In genomic region chr10:86297307-86297706, GRCm38 (mm10) we compare ENCODE assay signal across 18 mouse cellular contexts.
"Had no signal": no experiment of that assay in that cellular context is flagged by ENCODE, and none has a peak within 500 bp of the region (broad histone marks: within the 10 kb centered on the region; RNA-seq: fewer than 3 reads in every experiment).

No protein-coding gene starts in this region.

- H3K9ac ChIP-seq: lung, embryonic 14.5 days; midbrain, embryonic 12.5 days; neural tube, embryonic 13.5 days; neural tube, embryonic 15.5 days had no signal

- ATAC-seq: midbrain, embryonic 16.5 days had no signal

- H3K36me3 ChIP-seq: midbrain, embryonic 10.5 days; midbrain, embryonic 12.5 days; neural tube, embryonic 13.5 days; neural tube, embryonic 15.5 days had no signal

- H3K4me3 ChIP-seq: midbrain, embryonic 10.5 days; midbrain, embryonic 12.5 days; myocyte; neural tube, embryonic 13.5 days; neural tube, embryonic 15.5 days had no signal

- H3K9me3 ChIP-seq: midbrain, embryonic 10.5 days; midbrain, embryonic 12.5 days; neural tube, embryonic 13.5 days; neural tube, embryonic 15.5 days had no signal

- DNase-seq: lung, adult 18-20 months; lung, embryonic 14.5 days; lung, postnatal 10 days; midbrain, embryonic 14.5 days; retina, postnatal 1 day; right cerebral cortex, adult 18-20 months; right cerebral cortex, postnatal 25 days; right cerebral cortex, postnatal 4 days; spleen, adult 18-20 months; thymus, adult 18-20 months; thymus, postnatal 14 days; thymus, postnatal 36 days had no signal

- H3K27ac ChIP-seq: midbrain, embryonic 10.5 days; midbrain, embryonic 12.5 days; neural tube, embryonic 13.5 days; neural tube, embryonic 15.5 days had no signal

- H3K4me2 ChIP-seq: lung, embryonic 14.5 days; midbrain, embryonic 12.5 days; neural tube, embryonic 13.5 days; neural tube, embryonic 15.5 days had no signal
